Mouse (Mus musculus): ENCODE results near the gene Megf6. TPM values are rescaled to one million over a fixed set of nuclear protein-coding genes. Genes with fewer than 3 reads are reported as not detected.

Gene Megf6
- total RNA-seq (2021): 1 to 10 TPM; 5.1 to 5.2 TPM

- no peak for DNase-seq
Measured at GRCm38 (mm10) chr4:154170506-154171150, at the start of gene Megf6. Gene Megf6, plus strand, starts transcription at chr4:154170730.

- DNase-seq: no peak
Measured at GRCm38 (mm10) chr4:154121800-154122199, 48.7 kb upstream of the Megf6 start.

- no peak for DNase-seq
Measured at GRCm38 (mm10) chr4:154122374-154122773, 48.2 kb upstream of the Megf6 start.

GRCm38 (mm10) chr4:154123553-154123952 lies 47.0 kb upstream of the Megf6 start:
- DNase-seq: no peak

- no peak for DNase-seq
Measured at GRCm38 (mm10) chr4:154125202-154125601, 45.3 kb upstream of the Megf6 start.

- DNase-seq: no peak
Measured at GRCm38 (mm10) chr4:154127273-154127672, 43.3 kb upstream of the Megf6 start.

GRCm38 (mm10) chr4:154129950-154130349 lies 40.6 kb upstream of the Megf6 start:
- DNase-seq: no peak

- no peak for DNase-seq
Measured at GRCm38 (mm10) chr4:154131894-154132293, 38.6 kb upstream of the Megf6 start.

GRCm38 (mm10) chr4:154134803-154135202 lies 35.7 kb upstream of the Megf6 start:
- no peak for DNase-seq

GRCm38 (mm10) chr4:154137139-154137538 lies 33.4 kb upstream of the Megf6 start:
- DNase-seq: no peak

- DNase-seq: no peak
Measured at GRCm38 (mm10) chr4:154139671-154140181, 30.8 kb upstream of the Megf6 start.

- DNase-seq: no peak
Measured at GRCm38 (mm10) chr4:154140182-154140212, 30.5 kb upstream of the Megf6 start, which contains the start of gene Trp73. Gene Trp73, minus strand, starts transcription at chr4:154140208.

- no peak for DNase-seq
Measured at GRCm38 (mm10) chr4:154140213-154141008, 30.1 kb upstream of the Megf6 start.

GRCm38 (mm10) chr4:154141009-154141867 lies 29.3 kb upstream of the Megf6 start:
- DNase-seq: no peak

GRCm38 (mm10) chr4:154142211-154143040 lies 28.1 kb upstream of the Megf6 start, which contains the start of gene Wrap73:
Gene Wrap73, plus strand, starts transcription at chr4:154142372.
- peak; percentile 87 to 88 for DNase-seq

GRCm38 (mm10) chr4:154144712-154145111 lies 25.8 kb upstream of the Megf6 start:
- DNase-seq: no peak

- DNase-seq: no peak
Measured at GRCm38 (mm10) chr4:154146342-154146741, 24.2 kb upstream of the Megf6 start.

GRCm38 (mm10) chr4:154154104-154154503 lies 16.4 kb upstream of the Megf6 start:
- DNase-seq: no peak

- DNase-seq: no peak
Measured at GRCm38 (mm10) chr4:154156050-154156449, 14.5 kb upstream of the Megf6 start.

GRCm38 (mm10) chr4:154157970-154158662 lies 12.4 kb upstream of the Megf6 start:
- no peak for DNase-seq

GRCm38 (mm10) chr4:154159002-154159401 lies 11.5 kb upstream of the Megf6 start:
- peak; percentile 72 to 78 for DNase-seq

Data from layer of hippocampus, postnatal 36 days (tissue).